Mouse (Mus musculus) neural tube, embryonic 11.5 days (tissue): Measurements from ENCODE around the gene Pim1. TPM values are rescaled to one million over a fixed set of nuclear protein-coding genes. Genes with fewer than 3 reads are reported as not detected.

Source experiments
- ATAC-seq: fragments of 200-750 bp; cut with Nextera tagmentation; 2 replicates; pipeline ENCODE4 v1.8.0; 2017; ENCODE audit warnings: moderate number of reproducible peaks, mild to moderate bottlenecking, moderate TSS enrichment, moderate library complexity; ENCODE audit not compliant: insufficient read depth, low FRiP score, low TSS enrichment
- DNase-seq: peaks from one replicate; pipeline ENCODE4 v3.0.0-alpha.2; 2015; ENCODE audit warnings: low spot score
- H3K27ac ChIP-seq: fragments of 300-500 bp; sonication (generic); 2 replicates; pipeline ENCODE4 v1.5.1; 2014; ENCODE audit warnings: low read depth, mild to moderate bottlenecking, low read length
- H3K27me3 ChIP-seq: fragments of 300-500 bp; sonication (generic); 2 replicates; pipeline ENCODE4 v1.6.1; 2014; ENCODE audit warnings: mild to moderate bottlenecking, low read length, mixed read lengths; ENCODE audit not compliant: control insufficient read depth, insufficient read depth
- H3K36me3 ChIP-seq: fragments of 300-500 bp; sonication (generic); 2 replicates; pipeline ENCODE4 v1.6.1; 2014; ENCODE audit warnings: mild to moderate bottlenecking, low read length, moderate library complexity, mixed read lengths; ENCODE audit not compliant: control insufficient read depth, insufficient read depth
- H3K4me1 ChIP-seq: fragments of 300-500 bp; sonication (generic); 2 replicates; pipeline ENCODE4 v1.6.1; 2014; ENCODE audit warnings: low read length, mixed read lengths; ENCODE audit not compliant: control insufficient read depth, insufficient read depth
- H3K4me2 ChIP-seq: fragments of 300-500 bp; sonication (generic); 2 replicates; pipeline ENCODE4 v1.6.1; 2014; ENCODE audit warnings: low read depth, mild to moderate bottlenecking, moderate library complexity
- H3K4me3 ChIP-seq: fragments of 300-500 bp; sonication (generic); 2 replicates; pipeline ENCODE4 v1.5.1; 2014; ENCODE audit warnings: low read depth, low read length
- H3K9ac ChIP-seq: fragments of 300-500 bp; sonication (generic); 2 replicates; pipeline ENCODE4 v1.6.1; 2014; ENCODE audit warnings: mild to moderate bottlenecking, low read length
- H3K9me3 ChIP-seq: fragments of 300-500 bp; sonication (generic); 2 replicates; pipeline ENCODE4 v1.6.1; 2016; ENCODE audit warnings: low read length; ENCODE audit not compliant: control insufficient read depth
- WGBS: fragments of 180-500 bp; shearing (Covaris S2); extraction: QIAGEN DNeasy Blood & Tissue Kit; methylation state at CpG from one replicate; pipeline ENCODE4 v1.1.7; 2014; 5-methylcytosine and 5-hydroxymethylcytosine counted together
- polyA plus RNA-seq: library from polyadenylated mRNA; unstranded; fragments of >200 nt; fragmentation: Nextera tagmentation; extraction: Ambion mirVana; gene quantifications from 2 replicates; pipeline ENCODE4 v1.2.1, GENCODE M21; 2014

The Pim1 gene
- polyA plus RNA-seq, 1 experiment from 2014 or later: 23.1 TPM

- ATAC-seq (no peak), DNase-seq (no peak)
- Histone ChIP-seq H3K4me2 (no peak overlapping the region), H3K9me3 (no peaks in the 10 kb centered on the region), H3K27ac (no peak overlapping the region), H3K36me3 (no peaks in the 10 kb centered on the region), H3K4me3 (no peak overlapping the region), H3K27me3 (no peaks in the 10 kb centered on the region), H3K9ac (no peak overlapping the region), H3K4me1 (no peaks in the 10 kb centered on the region)
- 81% methylated on average over 7 of the region's 7 CpGs for WGBS
These were observed 9.7 kb downstream of the Pim1 start for GRCm38 (mm10) chr17:29500243-29500740.

GRCm38 (mm10) chr17:29500802-29501469 lies 10.4 kb downstream of the Pim1 start:
- Histone ChIP-seq H3K4me1 (no peaks in the 10 kb centered on the region), H3K27ac (no peak overlapping the region), H3K36me3 (no peaks in the 10 kb centered on the region), H3K27me3 (no peaks in the 10 kb centered on the region), H3K4me3 (no peak overlapping the region), H3K4me2 (no peak overlapping the region), H3K9me3 (no peaks in the 10 kb centered on the region), H3K9ac (no peak overlapping the region)
- ATAC-seq (no peak), DNase-seq (no peak)
- 76% methylated on average over 17 of the region's 17 CpGs for WGBS

- H3K9ac ChIP-seq: no peak overlapping the region
- no peaks in the 10 kb centered on the region for H3K4me1 ChIP-seq
- 81% methylated on average over 7 of the region's 7 CpGs for WGBS
- no peak overlapping the region for H3K4me2 ChIP-seq
- DNase-seq: no peak
- H3K4me3 ChIP-seq: no peak overlapping the region
- H3K36me3 ChIP-seq: no peaks in the 10 kb centered on the region
- no peak for ATAC-seq
- no peak overlapping the region for H3K27ac ChIP-seq
- no peaks in the 10 kb centered on the region for H3K9me3 ChIP-seq
- no peaks in the 10 kb centered on the region for H3K27me3 ChIP-seq
These were observed 11.6 kb downstream of the Pim1 start for GRCm38 (mm10) chr17:29502005-29502668.

- H3K4me1 ChIP-seq: no peaks in the 10 kb centered on the region
- H3K9me3 ChIP-seq: no peaks in the 10 kb centered on the region
- DNase-seq: no peak
- no peak overlapping the region for H3K4me2 ChIP-seq
- WGBS: 23% methylated on average over 32 of the region's 32 CpGs
- H3K4me3 ChIP-seq: no peak overlapping the region
- H3K27ac ChIP-seq: no peak overlapping the region
- H3K27me3 ChIP-seq: no peaks in the 10 kb centered on the region
- no peak for ATAC-seq
- H3K9ac ChIP-seq: no peak overlapping the region
- H3K36me3 ChIP-seq: no peaks in the 10 kb centered on the region
These were observed 12.4 kb downstream of the Pim1 start for GRCm38 (mm10) chr17:29502669-29503665.

GRCm38 (mm10) chr17:29503700-29504099 lies 13.1 kb downstream of the Pim1 start:
- H3K27ac ChIP-seq: no peak overlapping the region
- H3K36me3 ChIP-seq: no peaks in the 10 kb centered on the region
- no peaks in the 10 kb centered on the region for H3K4me1 ChIP-seq
- DNase-seq: no peak
- H3K4me3 ChIP-seq: no peak overlapping the region
- H3K27me3 ChIP-seq: no peaks in the 10 kb centered on the region
- ATAC-seq: no peak
- 85% methylated on average over 5 of the region's 5 CpGs for WGBS
- H3K4me2 ChIP-seq: no peak overlapping the region
- H3K9ac ChIP-seq: no peak overlapping the region
- no peaks in the 10 kb centered on the region for H3K9me3 ChIP-seq

GRCm38 (mm10) chr17:29508927-29509608 lies 18.5 kb downstream of the Pim1 start:
- H3K9me3 ChIP-seq: no peaks in the 10 kb centered on the region
- no peak overlapping the region for H3K9ac ChIP-seq
- no peaks in the 10 kb centered on the region for H3K36me3 ChIP-seq
- H3K27ac ChIP-seq: no peak overlapping the region
- no peaks in the 10 kb centered on the region for H3K4me1 ChIP-seq
- 75% methylated on average over 12 of the region's 12 CpGs for WGBS
- ATAC-seq (no peak), DNase-seq (no peak)
- no peaks in the 10 kb centered on the region for H3K27me3 ChIP-seq
- H3K4me3 ChIP-seq: no peak overlapping the region
- H3K4me2 ChIP-seq: no peak overlapping the region

- no peaks in the 10 kb centered on the region for H3K27me3 ChIP-seq
- ATAC-seq: no peak
- 62% methylated on average over 8 of the region's 8 CpGs for WGBS
These were observed 20.1 kb downstream of the Pim1 start for GRCm38 (mm10) chr17:29510691-29511090.

GRCm38 (mm10) chr17:29513044-29513730 lies 22.6 kb downstream of the Pim1 start:
- H3K27ac ChIP-seq: no peak overlapping the region
- H3K4me3 ChIP-seq: no peak overlapping the region
- ATAC-seq (no peak; the same call in 1 of the 2 replicates), DNase-seq (peak; percentile 63)
- no peak overlapping the region for H3K9ac ChIP-seq
- no peaks in the 10 kb centered on the region for H3K27me3 ChIP-seq
- H3K9me3 ChIP-seq: no peaks in the 10 kb centered on the region
- H3K4me2 ChIP-seq: no peak overlapping the region
- no peaks in the 10 kb centered on the region for H3K36me3 ChIP-seq
- no peaks in the 10 kb centered on the region for H3K4me1 ChIP-seq
- WGBS: 40% methylated on average over 13 of the region's 13 CpGs

More at GRCm38 (mm10) chr17:29510691-29511090, 20.1 kb downstream of the Pim1 start:
- no peak overlapping the region for H3K27ac ChIP-seq
- no peak overlapping the region for H3K9ac ChIP-seq
- H3K4me2 ChIP-seq: no peak overlapping the region
- no peak for DNase-seq
- no peaks in the 10 kb centered on the region for H3K9me3 ChIP-seq
- no peak overlapping the region for H3K4me3 ChIP-seq
- H3K36me3 ChIP-seq: no peaks in the 10 kb centered on the region
- no peaks in the 10 kb centered on the region for H3K4me1 ChIP-seq
